In genomic region chr12:112991444-112991843, GRCm38 (mm10) we compare ENCODE assay signal across 20 mouse cellular contexts. TPM values are rescaled to one million over a fixed set of nuclear protein-coding genes. Genes with fewer than 3 reads are reported as not detected.
A peak's percentile ranks its signal among the peaks of the same experiment; 100 is the strongest.
DNase-seq lines count a peak whose midpoint lies in the region; ATAC-seq lines count a peak whose summit lies in the region.
"Had no signal": no experiment of that assay in that cellular context is flagged by ENCODE, and none has a peak within 500 bp of the region (broad histone marks: within the 10 kb centered on the region; RNA-seq: fewer than 3 reads in every experiment).

No protein-coding gene starts in this region.

- whole genome bisulfite sequencing in liver, embryonic 11.5 days, result 40% methylated on average over 2 of the region's 2 CpGs
- 85% methylated on average over 2 of the region's 2 CpGs for WGBS in embryonic facial prominence, embryonic 15.5 days
- 17% methylated on average over 2 of the region's 2 CpGs for WGBS in liver, embryonic 13.5 days (ENCODE audit: insufficient replicate concordance)

- no peak overlapping the region for H3K4me3 ChIP-seq in liver, embryonic 11.5 days (ENCODE audit: low read depth, low read length)
- no peak overlapping the region for H3K4me3 ChIP-seq in embryonic facial prominence, embryonic 15.5 days (replicated peaks)
- no peak overlapping the region for H3K4me3 ChIP-seq in liver, embryonic 13.5 days (replicated peaks)
- H3K4me3 ChIP-seq: forebrain, embryonic 13.5 days; heart, embryonic 13.5 days had no signal

- no peaks in the 10 kb centered on the region for H3K9me3 ChIP-seq in liver, embryonic 11.5 days (ENCODE audit: control insufficient read depth, low read length)
- H3K9me3 ChIP-seq in embryonic facial prominence, embryonic 15.5 days (replicated peaks), result no peaks in the 10 kb centered on the region
- no peaks in the 10 kb centered on the region for H3K9me3 ChIP-seq in liver, embryonic 13.5 days (replicated peaks)
- H3K9me3 ChIP-seq: forebrain, embryonic 13.5 days; heart, embryonic 13.5 days had no signal

- ATAC-seq in liver, embryonic 11.5 days (replicated peaks; ENCODE audit: low FRiP score), result peak; percentile 65
- no peak for ATAC-seq in embryonic facial prominence, embryonic 15.5 days (ENCODE audit: insufficient number of reproducible peaks, low FRiP score, low TSS enrichment, low read depth)
- 0 out of 2 replicates have a peak, but pooled peaks have one; percentile 22 for ATAC-seq in liver, embryonic 13.5 days (ENCODE audit: low read depth)
- peak; percentile 35 for ATAC-seq in megakaryocyte-erythroid progenitor cell, adult 5-6 weeks (replicated peaks; ENCODE audit: low FRiP score, low TSS enrichment, poor library complexity, severe bottlenecking)
- ATAC-seq: forebrain, embryonic 13.5 days; forebrain, postnatal 0 days; hindbrain, embryonic 16.5 days; inflammation-experienced regulatory T-cells, adult 6 months had no signal

- H3K4me1 ChIP-seq in liver, embryonic 11.5 days (replicated peaks; ENCODE audit: control insufficient read depth, insufficient read depth, low read length), result peaks cover 13% of the 10 kb centered on the region
- H3K4me1 ChIP-seq in embryonic facial prominence, embryonic 15.5 days, result peaks cover 5% of the 10 kb centered on the region; the same call in 1 of the 2 replicates
- peaks cover 34% of the 10 kb centered on the region for H3K4me1 ChIP-seq in liver, embryonic 13.5 days (replicated peaks)
- H3K4me1 ChIP-seq: forebrain, embryonic 13.5 days had no signal

- no peak for DNase-seq in liver, embryonic 11.5 days (ENCODE audit: low spot score)
- DNase-seq in liver, result no peak
- DNase-seq in liver, embryonic 13.5 days, result no peak
- no peak for DNase-seq in T-cell, adult 2 months (ENCODE audit: low spot score)
- DNase-seq in kidney, adult 11 months, result no peak
- DNase-seq in right cerebral cortex, postnatal 10 days (ENCODE audit: low spot score in 2 of 2), result no peak
- DNase-seq: adrenal gland, postnatal 10 days; cerebellum, adult 11-12 months; cerebellum, adult 9-10 months; cerebellum, postnatal 36 days; forebrain, postnatal 0 days; gastrocnemius, postnatal 14 days; heart, adult 11 months; heart, postnatal 36 days had no signal

- no peaks in the 10 kb centered on the region for H3K27me3 ChIP-seq in liver, embryonic 11.5 days (replicated peaks; ENCODE audit: control insufficient read depth, insufficient read depth, low read length)
- H3K27me3 ChIP-seq in embryonic facial prominence, embryonic 15.5 days, result no peaks in the 10 kb centered on the region
- H3K27me3 ChIP-seq in liver, embryonic 13.5 days, result no peaks in the 10 kb centered on the region
- H3K27me3 ChIP-seq: forebrain, embryonic 13.5 days; heart, embryonic 13.5 days had no signal

- no peak overlapping the region for H3K4me2 ChIP-seq in liver, embryonic 11.5 days
- H3K4me2 ChIP-seq in embryonic facial prominence, embryonic 15.5 days (replicated peaks), result no peak overlapping the region
- H3K4me2 ChIP-seq in liver, embryonic 13.5 days, result no peak overlapping the region
- H3K4me2 ChIP-seq: forebrain, embryonic 13.5 days; heart, embryonic 13.5 days had no signal

- H3K36me3 ChIP-seq in liver, embryonic 11.5 days (ENCODE audit: control insufficient read depth, insufficient read depth, low read length), result peaks cover 19% of the 10 kb centered on the region; the same call in 1 of the 2 replicates
- H3K36me3 ChIP-seq in embryonic facial prominence, embryonic 15.5 days, result peaks cover 42% of the 10 kb centered on the region
- H3K36me3 ChIP-seq in liver, embryonic 13.5 days, result peaks cover 62% of the 10 kb centered on the region

- no peak overlapping the region for H3K9ac ChIP-seq in liver, embryonic 11.5 days (ENCODE audit: low read depth, low read length)
- H3K9ac ChIP-seq in embryonic facial prominence, embryonic 15.5 days, result no peak overlapping the region
- no peak overlapping the region for H3K9ac ChIP-seq in liver, embryonic 13.5 days
- H3K9ac ChIP-seq: forebrain, embryonic 13.5 days; forebrain, postnatal 0 days; heart, embryonic 13.5 days had no signal

- H3K27ac ChIP-seq in liver, embryonic 11.5 days (ENCODE audit: low read depth, low read length), result peak overlapping the region; percentile 13; the same call in 1 of the 2 replicates
- peak overlapping the region; percentile 55; the same call in 1 of the 2 replicates for H3K27ac ChIP-seq in embryonic facial prominence, embryonic 15.5 days (replicated peaks)
- peak overlapping the region; percentile 36 for H3K27ac ChIP-seq in liver, embryonic 13.5 days
- H3K27ac ChIP-seq: forebrain, embryonic 13.5 days; heart, embryonic 13.5 days had no signal

RNA-seq across cellular contexts. Expression of gene Brf1, which starts 9.1 kb away (rescaled TPM):
- polyA plus RNA-seq in liver, embryonic 11.5 days (2014; fragmentation: Nextera tagmentation; extraction: Ambion mirVana), result 51.8 and 52.9 TPM in 2 replicates
- 62.4 and 70.9 TPM in 2 replicates for polyA plus RNA-seq in embryonic facial prominence, embryonic 15.5 days (2015; fragmentation: Nextera tagmentation; extraction: Ambion mirVana)
- 28.3 and 28.8 TPM in 2 replicates for polyA plus RNA-seq in liver, embryonic 13.5 days (2015; fragmentation: Nextera tagmentation; extraction: Ambion mirVana)
- 79.6 and 114 TPM in 2 replicates for total RNA-seq in megakaryocyte-erythroid progenitor cell, adult 5-6 weeks (2014; fragmentation: Nextera tagmentation)
- 58.8 and 83.3 TPM in 2 replicates for total RNA-seq in megakaryocyte-erythroid progenitor cell, adult 5-6 weeks (2017)

RNA-seq across cellular contexts. Expression of gene Btbd6, which starts 15.2 kb away (rescaled TPM):
- polyA plus RNA-seq in liver, embryonic 11.5 days (2014; fragmentation: Nextera tagmentation; extraction: Ambion mirVana), result 12.3 and 12.4 TPM in 2 replicates
- 28.9 and 31.5 TPM in 2 replicates for polyA plus RNA-seq in embryonic facial prominence, embryonic 15.5 days (2015; fragmentation: Nextera tagmentation; extraction: Ambion mirVana)
- polyA plus RNA-seq in liver, embryonic 13.5 days (2015; fragmentation: Nextera tagmentation; extraction: Ambion mirVana), result 6.3 and 6.6 TPM in 2 replicates
- total RNA-seq in megakaryocyte-erythroid progenitor cell, adult 5-6 weeks (2014; fragmentation: Nextera tagmentation), result 4.2 and 6.5 TPM in 2 replicates
- 5.0 and 8.7 TPM in 2 replicates for total RNA-seq in megakaryocyte-erythroid progenitor cell, adult 5-6 weeks (2017)

RNA-seq across cellular contexts. Expression of gene Pacs2, which starts 22.9 kb away (rescaled TPM):
- 11.0 and 11.9 TPM in 2 replicates for polyA plus RNA-seq in liver, embryonic 11.5 days (2014; fragmentation: Nextera tagmentation; extraction: Ambion mirVana)
- polyA plus RNA-seq in embryonic facial prominence, embryonic 15.5 days (2015; fragmentation: Nextera tagmentation; extraction: Ambion mirVana), result 17.4 and 19.9 TPM in 2 replicates
- 5.2 and 6.2 TPM in 2 replicates for polyA plus RNA-seq in liver, embryonic 13.5 days (2015; fragmentation: Nextera tagmentation; extraction: Ambion mirVana)
- 31.6 and 33.3 TPM in 2 replicates for total RNA-seq in megakaryocyte-erythroid progenitor cell, adult 5-6 weeks (2014; fragmentation: Nextera tagmentation)
- 9.4 and 10.0 TPM in 2 replicates for total RNA-seq in megakaryocyte-erythroid progenitor cell, adult 5-6 weeks (2017)

RNA-seq across cellular contexts. Expression of gene Nudt14, which starts 49.5 kb away (rescaled TPM):
- 38.4 and 43.2 TPM in 2 replicates for polyA plus RNA-seq in liver, embryonic 11.5 days (2014; fragmentation: Nextera tagmentation; extraction: Ambion mirVana)
- polyA plus RNA-seq in embryonic facial prominence, embryonic 15.5 days (2015; fragmentation: Nextera tagmentation; extraction: Ambion mirVana), result 93.4 and 94.7 TPM in 2 replicates
- 14.7 and 15.2 TPM in 2 replicates for polyA plus RNA-seq in liver, embryonic 13.5 days (2015; fragmentation: Nextera tagmentation; extraction: Ambion mirVana)
- 9.9 and 22.9 TPM in 2 replicates for total RNA-seq in megakaryocyte-erythroid progenitor cell, adult 5-6 weeks (2014; fragmentation: Nextera tagmentation)
- total RNA-seq in megakaryocyte-erythroid progenitor cell, adult 5-6 weeks (2017), result 1.9 and 7.5 TPM in 2 replicates
